Mouse (Mus musculus): ENCODE measurements around the gene Tsku. TPM values are rescaled to one million over a fixed set of nuclear protein-coding genes. Genes with fewer than 3 reads are reported as not detected.

The Tsku gene
- polyA plus RNA-seq, 1 experiment from 2014 or later = 7.9 TPM

DNA sequence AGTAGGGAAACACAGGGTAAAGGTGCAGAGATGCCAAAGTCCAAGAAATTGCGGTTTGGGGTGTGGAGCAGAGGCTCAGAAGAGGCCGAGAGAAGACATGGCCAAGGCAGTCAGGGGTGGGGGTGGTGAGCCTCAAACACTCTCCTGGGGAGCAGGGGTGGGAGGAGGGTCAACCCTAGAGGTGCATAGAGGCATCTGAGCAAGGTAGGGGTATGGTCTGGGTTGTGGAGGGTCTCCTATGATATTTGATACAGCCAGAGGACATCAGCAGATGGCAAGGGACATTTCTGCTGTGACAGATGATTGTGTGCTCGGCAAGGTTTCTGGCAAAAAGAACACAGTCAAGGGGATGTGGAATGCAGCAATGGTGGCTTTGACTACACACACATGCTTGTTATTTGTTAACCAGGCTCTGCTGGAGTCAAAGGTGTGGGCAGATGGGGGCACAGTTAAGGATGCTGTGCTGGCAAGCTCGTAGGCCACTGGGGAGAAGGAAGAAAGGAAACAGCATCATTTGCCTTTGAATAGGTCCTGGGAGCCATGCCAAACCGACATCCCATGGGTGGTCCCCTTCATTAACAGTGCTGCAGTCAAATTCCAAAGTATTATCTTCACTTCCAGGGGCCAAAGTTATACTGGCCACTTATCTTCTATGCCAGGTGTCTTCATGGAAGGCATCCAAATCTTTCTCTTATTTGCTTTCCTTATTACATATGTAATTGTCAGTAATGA is 37.7 kb downstream of the Tsku start:
- no peak overlapping the region for H3K27ac ChIP-seq (ENCODE audit: low read length)
- ATAC-seq = peak; percentile 87
- WGBS = 27% methylated on average over 5 of the region's 5 CpGs

GRCm38 (mm10) chr7:98322415-98322814 is 38.7 kb downstream of the Tsku start:
- Histone ChIP-seq H3K9ac (replicated peaks; ENCODE audit: low read depth, low read length) (no peak overlapping the region), H3K27ac (ENCODE audit: low read length) (no peak overlapping the region), H3K4me2 (ENCODE audit: low read length) (no peak overlapping the region), H3K27me3 (replicated peaks; ENCODE audit: control insufficient read depth, insufficient read depth, low read length) (0 out of 2 replicates have a peak, but pooled peaks cover 5% of the 10 kb centered on the region), H3K9me3 (ENCODE audit: control insufficient read depth, low read length) (no peaks in the 10 kb centered on the region), H3K36me3 (ENCODE audit: control insufficient read depth, insufficient read depth) (no peaks in the 10 kb centered on the region), H3K4me3 (replicated peaks; ENCODE audit: low read length) (no peak overlapping the region), H3K4me1 (replicated peaks; ENCODE audit: control insufficient read depth, insufficient read depth, low read length) (peaks cover 6% of the 10 kb centered on the region)
- WGBS = 83% methylated on average over 3 of the region's 3 CpGs
- no peak for ATAC-seq

More for the DNA sequence above, 37.7 kb downstream of the Tsku start:
- H3K4me2 ChIP-seq (ENCODE audit: low read length) = no peak overlapping the region
- no peak overlapping the region for H3K4me3 ChIP-seq (replicated peaks; ENCODE audit: low read length)
- peaks cover 6% of the 10 kb centered on the region for H3K4me1 ChIP-seq (replicated peaks; ENCODE audit: control insufficient read depth, insufficient read depth, low read length)
- no peaks in the 10 kb centered on the region for H3K9me3 ChIP-seq (ENCODE audit: control insufficient read depth, low read length)
- H3K27me3 ChIP-seq (replicated peaks; ENCODE audit: control insufficient read depth, insufficient read depth, low read length) = 0 out of 2 replicates have a peak, but pooled peaks cover 5% of the 10 kb centered on the region
- H3K36me3 ChIP-seq (ENCODE audit: control insufficient read depth, insufficient read depth) = no peaks in the 10 kb centered on the region
- no peak overlapping the region for H3K9ac ChIP-seq (replicated peaks; ENCODE audit: low read depth, low read length)

GRCm38 (mm10) chr7:98321083-98321482 is 40.0 kb downstream of the Tsku start, which contains the start of gene Acer3:
Gene Acer3 (minus strand): TSS chr7:98321208.
- no peaks in the 10 kb centered on the region for H3K9me3 ChIP-seq (ENCODE audit: control insufficient read depth, low read length)
- no peak within 1 kb of the TSS for H3K9ac ChIP-seq (replicated peaks; ENCODE audit: low read depth, low read length)
- no peak within 1 kb of the TSS for H3K4me2 ChIP-seq (ENCODE audit: low read length)
- H3K4me1 ChIP-seq (replicated peaks; ENCODE audit: control insufficient read depth, insufficient read depth, low read length) = peaks cover 6% of the 10 kb centered on the region
- no peaks in the 10 kb centered on the region for H3K36me3 ChIP-seq (ENCODE audit: control insufficient read depth, insufficient read depth)
- WGBS = 87% methylated on average over 2 of the region's 2 CpGs
- H3K27me3 ChIP-seq (replicated peaks; ENCODE audit: control insufficient read depth, insufficient read depth, low read length) = 0 out of 2 replicates have a peak, but pooled peaks cover 5% of the 10 kb centered on the region
- no peak within 1 kb of the TSS for H3K4me3 ChIP-seq (replicated peaks; ENCODE audit: low read length)
- no peak for ATAC-seq
- H3K27ac ChIP-seq (ENCODE audit: low read length) = no peak within 1 kb of the TSS

DNA sequence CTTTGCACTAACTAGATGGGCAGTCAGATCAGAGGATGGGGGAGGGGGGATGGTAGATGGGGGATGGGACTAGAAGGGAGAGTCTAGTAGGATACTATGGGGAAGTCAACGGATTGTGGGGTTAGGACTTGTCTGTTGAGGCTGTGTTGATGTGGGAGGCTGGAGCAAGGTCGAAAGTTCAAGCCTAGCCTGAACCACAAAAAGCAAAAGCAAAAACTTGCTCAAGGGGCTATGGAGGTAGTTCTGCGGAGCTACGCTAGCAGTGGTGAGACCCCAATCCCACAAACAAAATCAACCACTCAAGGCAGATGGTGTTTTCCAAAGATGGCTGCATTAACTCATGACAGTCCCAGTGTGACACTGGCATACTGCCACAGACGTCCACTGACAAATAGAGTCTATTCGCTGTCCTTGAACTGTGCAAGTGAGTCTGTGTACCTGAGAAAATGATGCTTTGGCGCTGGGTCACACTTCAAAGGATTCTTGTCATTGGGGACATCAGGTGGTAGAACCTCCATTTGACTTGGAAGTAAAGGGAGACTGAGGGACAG is 41.0 kb downstream of the Tsku start:
- Histone ChIP-seq H3K4me1 (replicated peaks; ENCODE audit: control insufficient read depth, insufficient read depth, low read length) (peaks cover 6% of the 10 kb centered on the region), H3K27ac (ENCODE audit: low read length) (no peak overlapping the region), H3K27me3 (replicated peaks; ENCODE audit: control insufficient read depth, insufficient read depth, low read length) (0 out of 2 replicates have a peak, but pooled peaks cover 4% of the 10 kb centered on the region), H3K4me2 (ENCODE audit: low read length) (no peak overlapping the region), H3K4me3 (replicated peaks; ENCODE audit: low read length) (no peak overlapping the region), H3K9me3 (ENCODE audit: control insufficient read depth, low read length) (no peaks in the 10 kb centered on the region), H3K9ac (replicated peaks; ENCODE audit: low read depth, low read length) (no peak overlapping the region), H3K36me3 (ENCODE audit: control insufficient read depth, insufficient read depth) (no peaks in the 10 kb centered on the region)
- 80% methylated on average over 7 of the region's 7 CpGs for WGBS
- ATAC-seq = no peak

DNA sequence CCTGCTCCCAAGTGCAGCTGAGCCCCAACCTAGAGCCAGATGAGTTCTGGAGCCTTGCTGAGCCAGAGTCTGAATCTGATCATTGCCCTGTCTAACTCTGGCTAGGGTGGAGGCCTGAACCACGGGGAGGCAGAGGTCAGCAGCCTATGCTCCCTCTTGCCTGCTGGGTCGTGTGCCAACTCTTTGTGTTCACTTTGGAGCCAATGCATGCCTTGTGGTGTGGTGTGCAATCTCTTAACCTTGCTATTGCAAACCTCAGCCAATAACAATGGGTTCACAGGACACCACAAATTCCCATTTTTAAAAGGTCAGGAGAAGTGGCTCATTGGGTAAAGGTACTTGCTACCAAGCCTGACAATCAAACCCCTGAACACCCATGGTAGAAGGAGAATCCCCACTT is 44.6 kb downstream of the Tsku start:
- Histone ChIP-seq H3K4me3 (replicated peaks; ENCODE audit: low read length) (no peak overlapping the region), H3K4me1 (replicated peaks; ENCODE audit: control insufficient read depth, insufficient read depth, low read length) (no peaks in the 10 kb centered on the region), H3K27me3 (replicated peaks; ENCODE audit: control insufficient read depth, insufficient read depth, low read length) (no peaks in the 10 kb centered on the region), H3K9ac (replicated peaks; ENCODE audit: low read depth, low read length) (no peak overlapping the region), H3K9me3 (ENCODE audit: control insufficient read depth, low read length) (no peaks in the 10 kb centered on the region), H3K27ac (ENCODE audit: low read length) (no peak overlapping the region), H3K36me3 (ENCODE audit: control insufficient read depth, insufficient read depth) (no peaks in the 10 kb centered on the region), H3K4me2 (ENCODE audit: low read length) (no peak overlapping the region)
- WGBS = 31% methylated on average over 2 of the region's 2 CpGs
- ATAC-seq = no peak

DNA sequence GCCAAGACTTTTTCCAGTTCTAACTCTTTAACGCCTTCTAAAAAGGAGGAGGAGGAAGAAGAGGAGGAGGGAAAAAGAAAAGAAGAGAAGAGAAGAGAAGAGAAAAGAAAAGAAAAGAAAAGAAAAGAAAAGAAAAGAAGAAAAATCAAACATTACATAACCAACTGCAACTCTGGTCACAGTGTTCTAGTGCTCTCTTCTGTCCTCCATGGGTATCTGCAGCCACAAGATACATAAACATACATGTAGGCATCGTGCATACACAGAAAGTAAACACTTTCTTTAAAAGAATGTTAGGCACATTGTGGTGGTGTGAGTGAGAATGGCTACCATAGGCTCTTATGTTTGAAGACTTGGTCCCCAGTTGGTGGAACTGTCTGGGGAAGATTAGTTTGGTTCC is 46.0 kb downstream of the Tsku start:
- Histone ChIP-seq H3K36me3 (ENCODE audit: control insufficient read depth, insufficient read depth) (no peaks in the 10 kb centered on the region), H3K4me1 (replicated peaks; ENCODE audit: control insufficient read depth, insufficient read depth, low read length) (no peaks in the 10 kb centered on the region), H3K4me2 (ENCODE audit: low read length) (no peak overlapping the region), H3K9me3 (ENCODE audit: control insufficient read depth, low read length) (no peaks in the 10 kb centered on the region), H3K27me3 (replicated peaks; ENCODE audit: control insufficient read depth, insufficient read depth, low read length) (no peaks in the 10 kb centered on the region), H3K27ac (ENCODE audit: low read length) (no peak overlapping the region), H3K4me3 (replicated peaks; ENCODE audit: low read length) (no peak overlapping the region), H3K9ac (replicated peaks; ENCODE audit: low read depth, low read length) (no peak overlapping the region)
- no peak for ATAC-seq
- WGBS = 77% methylated on average over 2 of the region's 2 CpGs

- Histone ChIP-seq H3K27ac (ENCODE audit: low read length) (no peak overlapping the region), H3K4me3 (replicated peaks; ENCODE audit: low read length) (no peak overlapping the region), H3K9ac (replicated peaks; ENCODE audit: low read depth, low read length) (no peak overlapping the region), H3K27me3 (replicated peaks; ENCODE audit: control insufficient read depth, insufficient read depth, low read length) (no peaks in the 10 kb centered on the region), H3K4me2 (ENCODE audit: low read length) (no peak overlapping the region), H3K9me3 (ENCODE audit: control insufficient read depth, low read length) (no peaks in the 10 kb centered on the region), H3K36me3 (ENCODE audit: control insufficient read depth, insufficient read depth) (no peaks in the 10 kb centered on the region), H3K4me1 (replicated peaks; ENCODE audit: control insufficient read depth, insufficient read depth, low read length) (peaks cover 15% of the 10 kb centered on the region)
- ATAC-seq = no peak
- WGBS = 76% methylated on average over 4 of the region's 4 CpGs
These were observed 48.8 kb downstream of the Tsku start for GRCm38 (mm10) chr7:98312185-98312920.

DNA sequence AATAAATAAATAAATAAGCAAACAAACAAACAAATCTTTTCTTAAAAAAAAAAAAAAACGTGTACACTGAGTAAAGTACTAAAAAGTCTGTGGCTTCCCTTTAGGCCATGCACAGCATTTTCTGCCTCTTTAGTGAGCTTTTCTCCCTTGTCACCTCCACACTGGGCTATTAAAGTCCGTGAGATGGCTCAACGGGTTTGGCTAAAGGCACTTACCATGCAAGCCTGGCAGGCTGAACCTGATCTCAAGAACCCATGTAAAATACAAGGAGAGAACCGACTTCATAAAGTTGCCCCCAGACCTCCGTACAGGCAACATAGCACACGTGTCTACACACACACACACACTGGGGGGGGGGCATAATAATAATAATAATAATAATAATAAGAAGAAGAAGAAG is 50.9 kb downstream of the Tsku start:
- H3K9ac ChIP-seq (replicated peaks; ENCODE audit: low read depth, low read length) = no peak overlapping the region
- H3K4me3 ChIP-seq (replicated peaks; ENCODE audit: low read length) = no peak overlapping the region
- ATAC-seq = no peak
- no peak overlapping the region for H3K27ac ChIP-seq (ENCODE audit: low read length)
- H3K4me2 ChIP-seq (ENCODE audit: low read length) = no peak overlapping the region
- H3K4me1 ChIP-seq (replicated peaks; ENCODE audit: control insufficient read depth, insufficient read depth, low read length) = peaks cover 15% of the 10 kb centered on the region
- H3K9me3 ChIP-seq (ENCODE audit: control insufficient read depth, low read length) = no peaks in the 10 kb centered on the region
- no peaks in the 10 kb centered on the region for H3K27me3 ChIP-seq (replicated peaks; ENCODE audit: control insufficient read depth, insufficient read depth, low read length)
- no peaks in the 10 kb centered on the region for H3K36me3 ChIP-seq (ENCODE audit: control insufficient read depth, insufficient read depth)
- 63% methylated on average over 6 of the region's 6 CpGs for WGBS
